Mouse (Mus musculus) liver, embryonic 14.5 days (tissue): ENCODE data around the gene Ddb1.

Experiments used
- CTCF ChIP-seq: IDR thresholded peaks from 2 replicates; pipeline ENCODE4 v1.5.1; 2016; ENCODE audit warnings: antibody characterized with exemption, low read depth, control low read depth
- EP300 ChIP-seq: IDR thresholded peaks from 2 replicates; pipeline ENCODE4 v1.6.1; 2016; ENCODE audit warnings: antibody characterized with exemption, low read depth

DNA sequence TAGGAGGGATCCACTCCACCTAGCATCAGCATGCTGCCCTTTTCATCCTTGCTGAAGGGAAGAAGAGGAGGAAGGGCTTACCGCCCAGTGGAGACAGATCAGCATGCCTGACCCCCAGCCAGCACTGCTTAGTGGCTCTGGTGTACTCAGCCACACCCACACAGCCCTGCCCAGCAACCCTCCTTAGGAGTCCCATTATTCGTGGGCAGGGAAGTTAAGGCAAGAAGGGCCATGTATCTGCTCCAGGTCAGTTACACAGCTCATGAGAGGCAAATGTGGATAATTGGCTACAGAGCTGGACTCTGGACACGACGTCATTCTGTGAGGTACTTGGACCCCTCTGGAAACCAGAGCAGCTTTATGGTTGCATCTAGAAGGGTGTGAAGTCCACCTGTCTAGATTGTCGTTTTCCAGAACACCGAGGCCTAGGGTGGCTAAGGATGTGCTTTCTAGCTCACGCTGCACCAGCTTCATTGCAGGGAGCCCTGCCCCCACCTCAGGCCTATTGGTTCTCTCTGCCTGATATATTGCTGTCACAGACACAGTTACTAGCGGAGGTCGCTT is 66.8 kb downstream of the Ddb1 start:
- no peak for TF ChIP-seq CTCF
- TF ChIP-seq EP300, result no peak
